3 mouse cellular contexts compared by ENCODE assay signal in the genomic region with DNA sequence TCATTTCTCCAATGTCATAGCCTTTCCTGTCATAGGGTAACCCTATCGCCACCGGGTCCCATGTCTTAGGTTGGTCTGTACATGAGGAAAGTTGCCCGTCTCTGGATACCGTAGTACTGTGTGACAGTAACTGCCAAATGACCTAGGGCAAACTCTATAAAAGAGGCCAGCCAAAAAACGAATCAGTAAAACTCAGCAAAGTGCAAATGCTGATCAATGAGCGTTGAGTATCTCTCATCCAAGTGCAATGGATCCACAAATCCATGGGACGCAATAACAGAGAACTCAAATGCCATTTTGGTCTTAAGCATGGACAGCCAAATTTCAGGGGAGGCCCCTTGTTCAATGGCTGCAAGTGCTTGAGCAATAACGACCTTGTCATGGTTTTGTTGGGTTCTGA. TPM values are rescaled to one million over a fixed set of nuclear protein-coding genes. Genes with fewer than 3 reads are reported as not detected.
"Had no signal": no experiment of that assay in that cellular context is flagged by ENCODE, and none has a peak within 500 bp of the region (broad histone marks: within the 10 kb centered on the region; RNA-seq: fewer than 3 reads in every experiment).

No protein-coding gene starts in this region.

RNA-seq across cellular contexts. Expression of gene Tal2, which starts 24.2 kb away (rescaled TPM):
- total RNA-seq: common myeloid progenitor, adult 5-6 weeks; granulocyte monocyte progenitor cell, adult 5-6 weeks had no signal
- polyA plus RNA-seq: erythroblast, embryonic 14.5 days had no signal
